Mouse (Mus musculus): ENCODE results near the gene 2610318N02Rik.

DNA sequence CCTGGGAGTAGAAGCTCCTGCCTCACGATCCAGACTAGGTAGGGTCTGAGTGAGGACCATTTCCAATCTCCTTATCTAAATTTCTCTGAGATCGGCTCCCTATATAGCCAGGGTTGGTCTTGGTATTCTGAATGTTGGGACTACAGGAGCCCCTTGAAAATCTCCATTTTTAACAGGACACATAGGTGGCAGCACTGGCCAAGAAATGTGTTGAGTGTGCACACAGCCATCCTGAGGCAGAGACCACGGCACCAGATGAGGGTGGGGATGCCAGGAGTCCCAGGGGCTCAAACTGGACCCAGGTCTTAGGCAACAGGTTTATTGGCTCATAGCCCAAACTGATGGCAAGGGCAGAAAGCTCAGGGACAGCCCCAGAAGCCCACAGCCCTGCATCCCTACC, 36.6 kb downstream of the 2610318N02Rik start:
- TF ChIP-seq CTCF (IDR thresholded peaks at IDR 0.05; ENCODE audit: low read depth), result no peak; the same call in 1 of the 2 replicates
- TF ChIP-seq EP300 (optimal IDR thresholded peaks at IDR 0.05), result no peak
